Mouse (Mus musculus) stomach, embryonic 16.5 days (tissue): ENCODE results near the gene St3gal3. TPM values are rescaled to one million over a fixed set of nuclear protein-coding genes. Genes with fewer than 3 reads are reported as not detected.

Experiments
- ATAC-seq: fragments of 200-750 bp; cut with Nextera tagmentation; 2 replicates; pipeline ENCODE4 v1.8.0; 2017; ENCODE audit warnings: moderate number of reproducible peaks, moderate TSS enrichment; ENCODE audit not compliant: insufficient read depth, low FRiP score
- H3K27ac ChIP-seq: fragments of 300-500 bp; sonication (generic); 2 replicates; pipeline ENCODE4 v1.5.1; 2014; ENCODE audit warnings: low read length
- H3K27me3 ChIP-seq: fragments of 300-500 bp; sonication (generic); 2 replicates; pipeline ENCODE4 v1.6.1; 2014; ENCODE audit warnings: low read length, control low read depth, mixed read lengths; ENCODE audit not compliant: control insufficient read depth, insufficient read depth
- H3K36me3 ChIP-seq: fragments of 300-500 bp; sonication (generic); 2 replicates; pipeline ENCODE4 v1.6.1; 2014; ENCODE audit warnings: low read length; ENCODE audit not compliant: control insufficient read depth, insufficient read depth
- H3K4me1 ChIP-seq: fragments of 300-500 bp; sonication (generic); 2 replicates; pipeline ENCODE4 v1.6.1; 2014; ENCODE audit warnings: low read length, control low read depth, mixed read lengths; ENCODE audit not compliant: control insufficient read depth, insufficient read depth
- H3K4me2 ChIP-seq: fragments of 300-500 bp; sonication (generic); 2 replicates; pipeline ENCODE4 v1.6.1; 2014; ENCODE audit warnings: low read depth, low read length, mixed read lengths
- H3K4me3 ChIP-seq: fragments of 300-500 bp; sonication (generic); replicated peaks from 2 replicates; pipeline ENCODE4 v1.5.1; 2014; ENCODE audit warnings: mild to moderate bottlenecking, low read length
- H3K9ac ChIP-seq: fragments of 300-500 bp; sonication (generic); 2 replicates; pipeline ENCODE4 v1.6.1; 2014; ENCODE audit warnings: low read length
- H3K9me3 ChIP-seq: fragments of 300-500 bp; sonication (generic); replicated peaks from 2 replicates; pipeline ENCODE4 v1.6.1; 2016; ENCODE audit warnings: low read length, control low read depth; ENCODE audit not compliant: control insufficient read depth
- WGBS: fragments of 180-500 bp; shearing (Covaris S2); extraction: QIAGEN DNeasy Blood & Tissue Kit; methylation state at CpG from one replicate; pipeline ENCODE4 v1.1.7; 2014; 5-methylcytosine and 5-hydroxymethylcytosine counted together
- polyA plus RNA-seq: library from polyadenylated mRNA; unstranded; fragments of >200 nt; fragmentation: Nextera tagmentation; extraction: Ambion mirVana; gene quantifications from 2 replicates; pipeline ENCODE4 v1.2.1, GENCODE M21; 2015

St3gal3 gene
- polyA plus RNA-seq, 1 experiment from 2014 or later, result 5.2 TPM

- Histone ChIP-seq H3K36me3 (no peaks in the 10 kb centered on the region), H3K27ac (no peak overlapping the region), H3K9me3 (no peaks in the 10 kb centered on the region), H3K4me2 (no peak overlapping the region), H3K4me1 (peaks cover 13% of the 10 kb centered on the region), H3K4me3 (no peak overlapping the region), H3K27me3 (0 out of 2 replicates have a peak, but pooled peaks cover 7% of the 10 kb centered on the region), H3K9ac (no peak overlapping the region)
- 56% methylated on average over 2 of the region's 2 CpGs for WGBS
- no peak for ATAC-seq
Measured at GRCm38 (mm10) chr4:117923450-117923849, 211.3 kb downstream of the St3gal3 start.

GRCm38 (mm10) chr4:117921358-117921757 is 213.4 kb downstream of the St3gal3 start:
- ATAC-seq, result no peak
- Histone ChIP-seq H3K4me1 (peaks cover 1% of the 10 kb centered on the region; the same call in 1 of the 2 replicates), H3K9ac (no peak overlapping the region), H3K9me3 (no peaks in the 10 kb centered on the region), H3K4me2 (no peak overlapping the region), H3K27me3 (no peaks in the 10 kb centered on the region), H3K36me3 (no peaks in the 10 kb centered on the region), H3K27ac (no peak overlapping the region), H3K4me3 (no peak overlapping the region)
- 90% methylated on average over 2 of the region's 2 CpGs for WGBS

- WGBS, result 58% methylated on average over 5 of the region's 5 CpGs
- peaks cover 12% of the 10 kb centered on the region for H3K4me1 ChIP-seq
- no peaks in the 10 kb centered on the region for H3K9me3 ChIP-seq
- no peak overlapping the region for H3K9ac ChIP-seq
- no peak overlapping the region for H3K4me2 ChIP-seq
- H3K27ac ChIP-seq, result peak overlapping the region; percentile 10; the same call in 1 of the 2 replicates
- no peaks in the 10 kb centered on the region for H3K36me3 ChIP-seq
- ATAC-seq, result no peak
- no peak overlapping the region for H3K4me3 ChIP-seq
- H3K27me3 ChIP-seq, result no peaks in the 10 kb centered on the region
Measured at GRCm38 (mm10) chr4:117918762-117919161, 216.0 kb downstream of the St3gal3 start.

GRCm38 (mm10) chr4:117918261-117918660 is 216.5 kb downstream of the St3gal3 start:
- Histone ChIP-seq H3K36me3 (no peaks in the 10 kb centered on the region), H3K27me3 (no peaks in the 10 kb centered on the region), H3K27ac (peak overlapping the region; percentile 66), H3K4me3 (no peak overlapping the region), H3K4me2 (no peak overlapping the region), H3K9ac (no peak overlapping the region), H3K4me1 (peaks cover 17% of the 10 kb centered on the region), H3K9me3 (no peaks in the 10 kb centered on the region)
- 33% methylated on average over 3 of the region's 3 CpGs for WGBS
- ATAC-seq, result no peak

DNA sequence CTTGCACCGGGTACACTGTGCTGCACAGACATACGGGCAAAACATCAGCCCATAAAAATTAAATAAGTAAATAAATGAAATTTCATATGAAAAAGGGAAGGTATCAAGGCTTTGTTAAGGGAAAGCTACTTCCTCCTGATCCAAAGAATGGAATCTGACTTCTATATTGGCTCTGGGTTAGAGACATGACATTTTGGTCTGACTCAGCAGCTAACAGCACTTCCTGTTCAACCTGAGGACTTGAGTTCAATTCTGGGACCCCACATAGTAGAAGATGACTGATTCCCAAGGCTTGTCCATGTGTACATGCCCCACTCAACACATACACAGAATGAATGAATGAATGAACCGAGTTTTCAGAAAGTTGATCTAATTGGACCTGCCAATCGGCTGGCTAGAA is 216.9 kb downstream of the St3gal3 start:
- H3K9ac ChIP-seq, result no peak overlapping the region
- ATAC-seq, result no peak
- H3K9me3 ChIP-seq, result no peaks in the 10 kb centered on the region
- no peaks in the 10 kb centered on the region for H3K36me3 ChIP-seq
- H3K27me3 ChIP-seq, result no peaks in the 10 kb centered on the region
- peaks cover 21% of the 10 kb centered on the region for H3K4me1 ChIP-seq
- no peak overlapping the region for H3K4me3 ChIP-seq
- WGBS, result 79% methylated on average over 4 of the region's 4 CpGs
- H3K27ac ChIP-seq, result peak overlapping the region; percentile 66
- no peak overlapping the region for H3K4me2 ChIP-seq

DNA sequence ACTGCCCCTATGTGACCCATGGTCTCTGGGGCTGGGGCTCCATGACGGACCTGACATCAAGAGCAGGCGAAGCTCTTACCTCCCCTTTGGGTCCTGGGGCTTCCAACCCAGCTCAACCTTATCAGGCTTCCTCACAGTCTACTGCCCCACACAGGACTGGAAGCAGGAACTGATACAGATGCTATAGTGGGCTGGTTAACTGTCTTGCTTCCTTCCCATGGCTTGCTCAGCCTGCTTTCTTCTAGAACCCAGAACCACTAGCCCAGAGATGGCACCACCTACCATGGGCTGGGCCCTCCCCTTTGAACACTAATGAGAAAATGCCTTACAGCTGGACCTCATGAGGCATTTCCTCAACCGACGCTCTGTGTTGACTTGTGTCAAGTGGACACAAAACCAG is 217.3 kb downstream of the St3gal3 start:
- Histone ChIP-seq H3K27ac (no peak overlapping the region), H3K4me2 (no peak overlapping the region)

GRCm38 (mm10) chr4:117916386-117916785 is 218.3 kb downstream of the St3gal3 start:
- Histone ChIP-seq H3K27ac (no peak overlapping the region), H3K9me3 (no peaks in the 10 kb centered on the region), H3K4me3 (no peak overlapping the region), H3K9ac (no peak overlapping the region), H3K36me3 (no peaks in the 10 kb centered on the region), H3K27me3 (no peaks in the 10 kb centered on the region), H3K4me2 (no peak overlapping the region), H3K4me1 (peaks cover 23% of the 10 kb centered on the region)
- no peak for ATAC-seq
- 49% methylated on average over 5 of the region's 5 CpGs for WGBS

More for the DNA sequence above, 217.3 kb downstream of the St3gal3 start:
- peaks cover 23% of the 10 kb centered on the region for H3K4me1 ChIP-seq
- H3K9me3 ChIP-seq, result no peaks in the 10 kb centered on the region
- H3K27me3 ChIP-seq, result no peaks in the 10 kb centered on the region
- no peak overlapping the region for H3K4me3 ChIP-seq
- H3K36me3 ChIP-seq, result no peaks in the 10 kb centered on the region
- ATAC-seq, result no peak
- 84% methylated on average over 4 of the region's 4 CpGs for WGBS
- no peak overlapping the region for H3K9ac ChIP-seq

DNA sequence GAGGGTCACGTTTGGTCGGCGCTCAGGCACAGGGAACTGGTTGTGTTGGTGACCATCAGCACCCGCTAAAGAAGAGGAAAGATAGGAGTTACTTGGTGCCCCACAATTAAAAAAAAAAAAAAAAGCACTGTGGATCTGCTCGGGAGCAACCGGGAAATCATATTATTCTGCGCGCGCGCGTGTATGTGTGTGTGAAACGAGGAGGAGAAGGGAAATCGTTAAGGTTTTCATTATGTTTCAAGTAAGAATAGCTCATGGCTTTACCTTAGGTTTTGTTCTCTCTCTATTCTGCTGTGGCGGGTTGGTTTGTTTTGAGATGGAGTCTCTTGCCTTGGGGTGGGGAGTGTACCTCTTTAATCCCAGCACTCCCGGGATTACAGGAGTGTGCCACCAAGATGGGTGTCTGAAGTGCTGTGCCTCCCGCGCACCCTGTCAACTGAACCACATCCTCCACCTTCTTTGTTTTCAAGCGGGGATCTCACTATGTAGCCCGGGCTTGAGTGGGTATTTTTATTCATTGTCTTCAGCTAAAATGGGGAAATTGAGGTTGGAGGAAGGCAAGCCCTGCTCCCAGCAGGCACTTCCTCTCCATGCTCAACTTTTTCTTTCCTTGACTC is 219.1 kb downstream of the St3gal3 start:
- 4% methylated on average over 19 of the region's 19 CpGs for WGBS
- H3K9me3 ChIP-seq, result no peaks in the 10 kb centered on the region
- ATAC-seq, result no peak
- peak overlapping the region; percentile 82 for H3K9ac ChIP-seq
- peak overlapping the region; percentile 65 for H3K4me3 ChIP-seq
- no peaks in the 10 kb centered on the region for H3K27me3 ChIP-seq
- H3K36me3 ChIP-seq, result no peaks in the 10 kb centered on the region
- H3K4me1 ChIP-seq, result peaks cover 23% of the 10 kb centered on the region
- H3K4me2 ChIP-seq, result peak overlapping the region; percentile 99
- peak overlapping the region; percentile 81; the same call in 1 of the 2 replicates for H3K27ac ChIP-seq

GRCm38 (mm10) chr4:117914591-117915442 is 219.9 kb downstream of the St3gal3 start, which contains the start of gene Ipo13:
Ipo13 (minus strand) TSS chr4:117914999.
- Histone ChIP-seq H3K36me3 (no peaks in the 10 kb centered on the region), H3K9ac (peak within 1 kb of the TSS; percentile 82), H3K4me3 (peak within 1 kb of the TSS; percentile 65), H3K27ac (peak within 1 kb of the TSS; percentile 81), H3K27me3 (no peaks in the 10 kb centered on the region), H3K4me1 (peaks cover 23% of the 10 kb centered on the region), H3K9me3 (no peaks in the 10 kb centered on the region), H3K4me2 (peak within 1 kb of the TSS; percentile 99)
- peak; percentile 92 for ATAC-seq
- WGBS, result under 1% methylated on average over 61 of the region's 61 CpGs
